17 mouse cellular contexts compared by ENCODE assay signal in the genomic region with DNA sequence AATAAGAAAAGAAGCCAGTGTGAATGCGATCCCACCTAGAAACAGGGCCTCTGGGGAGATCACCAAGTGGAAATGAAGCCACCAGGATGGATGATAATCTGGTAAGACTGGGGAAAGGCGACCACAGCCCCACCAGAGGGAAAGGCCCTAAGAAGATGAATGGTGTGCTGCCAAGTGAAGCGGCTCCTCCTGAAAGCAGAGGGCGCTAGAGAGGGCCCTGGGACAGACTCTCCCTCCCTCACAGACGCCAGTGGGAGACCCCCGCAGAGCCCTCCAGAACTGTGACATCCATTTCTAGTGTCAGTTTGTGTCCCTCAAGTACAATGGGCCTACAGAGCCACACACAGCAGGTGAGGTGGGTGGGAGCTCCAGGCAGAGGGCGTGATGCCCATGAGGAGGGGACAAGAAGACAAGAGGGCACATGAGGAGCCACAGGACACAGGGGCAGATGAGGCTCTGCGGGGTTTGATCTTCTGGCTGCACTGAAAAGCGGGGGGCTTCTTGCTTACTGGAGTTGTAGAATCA. TPM values are rescaled to one million over a fixed set of nuclear protein-coding genes. Genes with fewer than 3 reads are reported as not detected.
DNase-seq lines count a peak whose midpoint lies in the region; TF ChIP-seq lines count a peak whose summit lies in the region.
"Had no signal": no experiment of that assay in that cellular context is flagged by ENCODE, and none has a peak within 500 bp of the region (broad histone marks: within the 10 kb centered on the region; RNA-seq: fewer than 3 reads in every experiment).

No protein-coding gene starts in this region.

- WGBS in olfactory bulb, adult 2 months = 75% methylated on average over 9 of the region's 9 CpGs

- peak; percentile 61 for TF ChIP-seq CTCF in layer of hippocampus, adult 2 months (conservative IDR thresholded peaks at IDR 0.05)
- 0 out of 2 replicates have a peak, but pooled peaks have one; percentile 10 for TF ChIP-seq CTCF in olfactory bulb, adult 2 months (IDR thresholded peaks at IDR 0.05; ENCODE audit: insufficient read depth, low read depth, low read length)

- TF ChIP-seq POLR2A in olfactory bulb, adult 2 months (IDR thresholded peaks at IDR 0.05; ENCODE audit: insufficient read depth, low read depth, low read length) = no peak

- peaks cover 25% of the 10 kb centered on the region for H3K4me1 ChIP-seq in olfactory bulb, adult 2 months (ENCODE audit: control insufficient read depth, insufficient read depth, low read length)

- no peak overlapping the region for H3K27ac ChIP-seq in layer of hippocampus, adult 2 months
- no peak overlapping the region for H3K27ac ChIP-seq in olfactory bulb, adult 2 months (ENCODE audit: insufficient read depth, low read depth, low read length)
- H3K27ac ChIP-seq: heart, embryonic 15.5 days; hindbrain, embryonic 12.5 days; neural tube, embryonic 13.5 days had no signal

- H3K4me3 ChIP-seq in layer of hippocampus, adult 2 months = no peak overlapping the region
- no peak overlapping the region for H3K4me3 ChIP-seq in olfactory bulb, adult 2 months (ENCODE audit: insufficient read depth, low read depth, low read length)
- H3K4me3 ChIP-seq: heart, embryonic 15.5 days; hindbrain, embryonic 12.5 days; neural tube, embryonic 13.5 days had no signal

- DNase-seq in layer of hippocampus, adult 2 months (ENCODE audit: low spot score in 2 of 2) = no peak
- no peak for DNase-seq in layer of hippocampus, postnatal 36 days
- peak; percentile 23 for DNase-seq in thymus, postnatal 0 days (ENCODE audit: low spot score)
- DNase-seq in thymus, postnatal 14 days = no peak
- peak; percentile 35 for DNase-seq in liver
- DNase-seq in heart, adult 9 months (ENCODE audit: low spot score in 2 of 2) = no peak
- DNase-seq in left cerebral cortex, postnatal 36 days (ENCODE audit: low spot score in 2 of 2) = no peak
- DNase-seq: cerebellum, adult 11-12 months; kidney, adult 11 months; kidney, postnatal 36 days; lung, postnatal 10 days; right cerebral cortex, postnatal 4 days had no signal

- intact Hi-C loops in left cerebral cortex, postnatal 36 days (cut with DNase I) = no loop called here

RNA-seq across cellular contexts. Expression of gene Dpf1, which starts 33.1 kb away (rescaled TPM):
- 100 to 1,000 TPM; 106 to 113 TPM for total RNA-seq in layer of hippocampus, adult 2 months (2021)
- total RNA-seq in layer of hippocampus, postnatal 36 days (2021) = 100 to 1,000 TPM; 108 to 109 TPM
- polyA plus RNA-seq in thymus, postnatal 0 days (2015; fragmentation: Nextera tagmentation; extraction: Ambion mirVana) = 3.0 and 3.5 TPM in 2 replicates
- not detected in 2 replicates for polyA plus RNA-seq in olfactory bulb, adult 2 months (2012; ENCODE audit: insufficient read depth, insufficient read length, low replicate concordance, missing spikeins)
- 100 to 1,000 TPM in 1 of 2 experiments, 10 to 100 TPM in 1; 86.6 to 117 TPM for total RNA-seq in left cerebral cortex, postnatal 36 days (2021)

RNA-seq across cellular contexts. Expression of gene Ppp1r14a, which starts 47.7 kb away (rescaled TPM):
- 10 to 100 TPM; 20.8 to 21.6 TPM for total RNA-seq in layer of hippocampus, adult 2 months (2021)
- total RNA-seq in layer of hippocampus, postnatal 36 days (2021) = 10 to 100 TPM; 25.9 to 26.0 TPM
- 3.1 and 3.4 TPM in 2 replicates for polyA plus RNA-seq in thymus, postnatal 0 days (2015; fragmentation: Nextera tagmentation; extraction: Ambion mirVana)
- polyA plus RNA-seq in olfactory bulb, adult 2 months (2012; ENCODE audit: insufficient read depth, insufficient read length, low replicate concordance, missing spikeins) = not detected in 2 replicates
- total RNA-seq in left cerebral cortex, postnatal 36 days (2021) = 10 to 100 TPM; 15.9 to 24.7 TPM
- total RNA-seq: CH12.LX had no signal

RNA-seq across cellular contexts. Expression of gene Spint2, which starts 55.1 kb away (rescaled TPM):
- 10 to 100 TPM; 18.3 to 21.7 TPM for total RNA-seq in layer of hippocampus, adult 2 months (2021)
- 10 to 100 TPM; 16.1 to 19.2 TPM for total RNA-seq in layer of hippocampus, postnatal 36 days (2021)
- polyA plus RNA-seq in thymus, postnatal 0 days (2015; fragmentation: Nextera tagmentation; extraction: Ambion mirVana) = 571 and 608 TPM in 2 replicates
- polyA plus RNA-seq in olfactory bulb, adult 2 months (2012; ENCODE audit: insufficient read depth, insufficient read length, low replicate concordance, missing spikeins) = not detected in 2 replicates
- 10 to 100 TPM; 23.5 to 26.2 TPM for total RNA-seq in left cerebral cortex, postnatal 36 days (2021)

Comparison
In these comparisons a context has a peak if more than half of its experiments do, and no peak if none do; other contexts are left out.
1. DNase-seq: peak in thymus, postnatal 0 days (single experiment) and liver (single experiment); none in layer of hippocampus, adult 2 months (0 of 2), layer of hippocampus, postnatal 36 days (0 of 2), thymus, postnatal 14 days (single experiment), heart, adult 9 months (0 of 2) and left cerebral cortex, postnatal 36 days (0 of 2).